17 mouse cellular contexts compared by ENCODE assay signal in genomic region chr10:107951596-107951995, GRCm38 (mm10). TPM values are rescaled to one million over a fixed set of nuclear protein-coding genes. Genes with fewer than 3 reads are reported as not detected.
"Had no signal": no experiment of that assay in that cellular context is flagged by ENCODE, and none has a peak within 500 bp of the region (broad histone marks: within the 10 kb centered on the region; RNA-seq: fewer than 3 reads in every experiment).

No protein-coding gene starts in this region.

- H3K27ac ChIP-seq: kidney, embryonic 15.5 days; limb, embryonic 12.5 days; limb, embryonic 15.5 days; liver, embryonic 15.5 days; macrophage; midbrain, embryonic 13.5 days had no signal

- H3K4me3 ChIP-seq: kidney, embryonic 15.5 days; limb, embryonic 12.5 days; limb, embryonic 15.5 days; liver, embryonic 15.5 days; midbrain, embryonic 13.5 days had no signal

- H3K9me3 ChIP-seq: kidney, embryonic 15.5 days; limb, embryonic 12.5 days; limb, embryonic 15.5 days; liver, embryonic 15.5 days; midbrain, embryonic 13.5 days had no signal

- ATAC-seq: lung, postnatal 0 days; midbrain, embryonic 13.5 days had no signal

- H3K4me2 ChIP-seq: kidney, embryonic 15.5 days; limb, embryonic 12.5 days; limb, embryonic 15.5 days; liver, embryonic 15.5 days; lung, embryonic 14.5 days; midbrain, embryonic 13.5 days had no signal

- DNase-seq: kidney, adult 11 months; kidney, adult 8-10 months; kidney, postnatal 10 days; kidney, postnatal 36 days; left cerebral cortex, postnatal 4 days; lung, embryonic 14.5 days; thymus, adult 18-20 months; thymus, postnatal 36 days had no signal

- H3K9ac ChIP-seq: kidney, embryonic 15.5 days; limb, embryonic 12.5 days; limb, embryonic 15.5 days; liver, embryonic 15.5 days; lung, embryonic 14.5 days; midbrain, embryonic 13.5 days had no signal

- H3K4me1 ChIP-seq: kidney, embryonic 15.5 days; limb, embryonic 12.5 days; limb, embryonic 15.5 days; liver, embryonic 15.5 days; midbrain, embryonic 13.5 days had no signal

- H3K36me3 ChIP-seq: kidney, embryonic 15.5 days; limb, embryonic 12.5 days; limb, embryonic 15.5 days; liver, embryonic 15.5 days; midbrain, embryonic 13.5 days had no signal

- H3K27me3 ChIP-seq: kidney, embryonic 15.5 days; limb, embryonic 12.5 days; limb, embryonic 15.5 days; liver, embryonic 15.5 days; midbrain, embryonic 13.5 days had no signal

RNA-seq across cellular contexts. Expression of gene Otogl, which starts 39.7 kb away (rescaled TPM):
- polyA plus RNA-seq: macrophage; neural tube, embryonic 11.5 days; spleen, adult 2 months had no signal
